Mouse (Mus musculus) olfactory bulb, adult 2 months (tissue): ENCODE results near the gene Pgm3.

Experiments
- CTCF ChIP-seq: fragments of 200-500 bp; IDR thresholded peaks from 2 replicates; pipeline ENCODE4 v1.5.1; 2012; ENCODE audit warnings: low read depth, mild to moderate bottlenecking, low read length, moderate library complexity; ENCODE audit not compliant: insufficient read depth
- POLR2A ChIP-seq: fragments of 200-500 bp; IDR thresholded peaks from 2 replicates; pipeline ENCODE4 v1.6.1; 2012; ENCODE audit warnings: mild to moderate bottlenecking, low read depth, low read length, moderate library complexity; ENCODE audit not compliant: insufficient read depth

DNA sequence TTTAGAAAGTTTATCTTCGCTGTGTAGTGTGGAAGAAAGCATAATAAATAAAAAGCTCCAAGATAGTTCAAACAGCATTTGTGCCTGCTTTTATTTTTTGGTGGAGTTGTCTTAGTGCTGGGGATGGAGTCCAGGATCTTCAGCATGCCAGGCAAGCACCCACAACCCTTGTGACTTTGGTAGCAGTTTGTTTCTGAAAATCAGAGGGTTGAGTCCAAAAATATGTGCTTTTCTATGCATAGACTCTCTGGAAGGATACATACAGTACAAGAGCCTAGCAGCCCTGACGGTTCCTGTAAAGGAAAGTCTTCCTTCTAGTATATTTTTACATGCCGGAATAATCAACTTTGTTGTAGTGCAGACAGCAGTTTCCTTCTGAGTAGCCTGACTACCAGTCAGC, 20.9 kb downstream of the Pgm3 start:
- no peak for TF ChIP-seq CTCF
- TF ChIP-seq POLR2A = no peak
